Mouse (Mus musculus): ENCODE results near the gene Ube2l6.

DNA sequence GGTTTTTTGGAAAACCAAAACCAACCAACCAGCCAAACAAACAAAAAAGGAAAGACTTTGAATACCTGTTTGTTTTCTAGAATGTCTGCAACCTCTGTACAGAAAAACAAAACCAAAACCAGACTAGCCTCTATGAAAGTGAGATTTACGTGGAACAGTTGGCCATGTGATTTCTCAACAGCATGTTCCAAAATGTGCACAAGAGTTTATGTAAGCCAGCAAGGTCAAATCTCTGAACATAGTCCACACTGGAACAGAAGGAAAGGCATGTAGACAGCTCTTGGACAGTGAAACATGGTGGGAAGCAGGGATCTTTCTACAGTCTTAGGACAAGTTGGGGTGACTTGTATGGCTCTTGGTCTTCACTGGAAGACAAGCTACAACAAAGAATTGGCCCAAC, 36.8 kb upstream of the Ube2l6 start:
- no peak for TF ChIP-seq CTCF (IDR thresholded peaks at IDR 0.05; ENCODE audit: control insufficient read depth, insufficient read depth, insufficient read length)
- TF ChIP-seq CEBPB (IDR thresholded peaks at IDR 0.05; ENCODE audit: low read depth) = no peak
- no peak for TF ChIP-seq MAX (IDR thresholded peaks at IDR 0.05)
- no peak for TF ChIP-seq FOSL1 (IDR thresholded peaks at IDR 0.05; ENCODE audit: insufficient read depth, low read length, poor library complexity, severe bottlenecking)
